Mouse (Mus musculus) limb, embryonic 14.5 days (tissue): ENCODE measurements around the gene Ostm1. TPM values are rescaled to one million over a fixed set of nuclear protein-coding genes. Genes with fewer than 3 reads are reported as not detected.

Experiments used
- ATAC-seq: fragments of 200-750 bp; cut with Nextera tagmentation; 2 replicates; pipeline ENCODE4 v1.8.0; 2017; ENCODE audit warnings: low read depth, moderate number of reproducible peaks, moderate TSS enrichment; ENCODE audit not compliant: low FRiP score
- DNase-seq: peaks from one replicate; pipeline ENCODE4 v3.0.0-alpha.2; 2015; ENCODE audit warnings: low spot score
- H3K27ac ChIP-seq: fragments of 300-500 bp; sonication (generic); replicated peaks from 2 replicates; pipeline ENCODE4 v1.5.1; 2014; ENCODE audit warnings: low read depth, mild to moderate bottlenecking, low read length, moderate library complexity, mixed read lengths
- H3K27me3 ChIP-seq: fragments of 300-500 bp; sonication (generic); 2 replicates; pipeline ENCODE4 v1.6.1; 2014; ENCODE audit warnings: low read length, mixed read lengths; ENCODE audit not compliant: control insufficient read depth, insufficient read depth
- H3K36me3 ChIP-seq: fragments of 300-500 bp; sonication (generic); 2 replicates; pipeline ENCODE4 v1.6.1; 2014; ENCODE audit warnings: mild to moderate bottlenecking, low read length, moderate library complexity, mixed read lengths; ENCODE audit not compliant: control insufficient read depth, insufficient read depth
- H3K4me1 ChIP-seq: fragments of 300-500 bp; sonication (generic); 2 replicates; pipeline ENCODE4 v1.6.1; 2014; ENCODE audit warnings: antibody characterized with exemption, low read length, mixed read lengths; ENCODE audit not compliant: control insufficient read depth, insufficient read depth
- H3K4me2 ChIP-seq: fragments of 300-500 bp; sonication (generic); replicated peaks from 2 replicates; pipeline ENCODE4 v1.6.1; 2014; ENCODE audit warnings: low read depth, mild to moderate bottlenecking, low read length, moderate library complexity; ENCODE audit not compliant: severe bottlenecking
- H3K4me3 ChIP-seq: fragments of 300-500 bp; sonication (generic); replicated peaks from 2 replicates; pipeline ENCODE4 v1.5.1; 2014; ENCODE audit warnings: low read length
- H3K9ac ChIP-seq: fragments of 300-500 bp; sonication (generic); 2 replicates; pipeline ENCODE4 v1.6.1; 2014; ENCODE audit warnings: mild to moderate bottlenecking, low read depth, low read length, moderate library complexity; ENCODE audit not compliant: severe bottlenecking
- H3K9me3 ChIP-seq: fragments of 300-500 bp; sonication (generic); 2 replicates; pipeline ENCODE4 v1.6.1; 2016; ENCODE audit warnings: low read length; ENCODE audit not compliant: control insufficient read depth
- POLR2A ChIP-seq: fragments of 200-500 bp; IDR thresholded peaks from 2 replicates; pipeline ENCODE4 v1.8.0; 2012; ENCODE audit warnings: inconsistent platforms, mild to moderate bottlenecking, moderate library complexity, borderline replicate concordance; ENCODE audit not compliant: insufficient read depth, insufficient read length; ENCODE audit errors: extremely low read depth
- WGBS: fragments of 180-500 bp; shearing (Covaris S2); extraction: QIAGEN DNeasy Blood & Tissue Kit; methylation state at CpG from one replicate; pipeline ENCODE4 v1.1.7; 2014; 5-methylcytosine and 5-hydroxymethylcytosine counted together
- polyA plus RNA-seq, 2 experiments: library from polyadenylated mRNA; depleted of rRNA in 1 of 2; stranded (reverse) in 1 of 2; unstranded in 1 of 2; fragments of >200 nt; fragmentation: Nextera tagmentation in 1 of 2; extraction: Ambion mirVana in 1 of 2; gene quantifications; 2 replicates each; pipeline versions ENCODE4 v1.2.1 to v1.2.3; 2012 to 2014

Gene Ostm1
- polyA plus RNA-seq, 2 experiments, result 6.9 to 12.0 TPM

GRCm38 (mm10) chr10:42734546-42735060 is 151.0 kb downstream of the Ostm1 start:
- Histone ChIP-seq H3K27ac (no peak overlapping the region), H3K9ac (no peak overlapping the region), H3K36me3 (no peaks in the 10 kb centered on the region), H3K9me3 (no peaks in the 10 kb centered on the region), H3K4me1 (no peaks in the 10 kb centered on the region), H3K4me3 (no peak overlapping the region), H3K4me2 (no peak overlapping the region), H3K27me3 (no peaks in the 10 kb centered on the region)
- no peak for TF ChIP-seq POLR2A
- 53% methylated on average over 5 of the region's 5 CpGs for WGBS
- DNase-seq (no peak), ATAC-seq (no peak)

GRCm38 (mm10) chr10:42751813-42752212 is 168.2 kb downstream of the Ostm1 start:
- Histone ChIP-seq H3K4me1 (no peaks in the 10 kb centered on the region), H3K27me3 (no peaks in the 10 kb centered on the region), H3K36me3 (no peaks in the 10 kb centered on the region), H3K27ac (no peak overlapping the region), H3K9me3 (no peaks in the 10 kb centered on the region), H3K9ac (no peak overlapping the region), H3K4me2 (no peak overlapping the region), H3K4me3 (no peak overlapping the region)
- no peak for ATAC-seq
- no peak for TF ChIP-seq POLR2A
- 52% methylated on average over 10 of the region's 10 CpGs for WGBS
- DNase-seq, result no peak

Other genes starting within 250 kb of the Ostm1 start
- 4.6 and 5.7 TPM in 2 replicates for gene Afg1l, start 105.3 kb upstream of the Ostm1 start, polyA plus RNA-seq (2012; rRNA removed)
- gene Afg1l, start 105.3 kb upstream of the Ostm1 start, polyA plus RNA-seq (2014; fragmentation: Nextera tagmentation; extraction: Ambion mirVana), result 5.0 and 5.3 TPM in 2 replicates
- 303 and 383 TPM in 2 replicates for gene Snx3, start 81.8 kb upstream of the Ostm1 start, polyA plus RNA-seq (2012; rRNA removed)
- 311 and 312 TPM in 2 replicates for gene Snx3, start 81.8 kb upstream of the Ostm1 start, polyA plus RNA-seq (2014; fragmentation: Nextera tagmentation; extraction: Ambion mirVana)
- 0.01 and 0.15 TPM in 2 replicates for gene Nr2e1, start 190 bp upstream of the Ostm1 start, polyA plus RNA-seq (2012; rRNA removed)
- gene Nr2e1, start 190 bp upstream of the Ostm1 start, polyA plus RNA-seq (2014; fragmentation: Nextera tagmentation; extraction: Ambion mirVana), result not detected in 2 replicates
- gene Sec63, start 177.7 kb downstream of the Ostm1 start, polyA plus RNA-seq (2012; rRNA removed), result 31.5 and 48.9 TPM in 2 replicates
- 22.6 and 26.9 TPM in 2 replicates for gene Sec63, start 177.7 kb downstream of the Ostm1 start, polyA plus RNA-seq (2014; fragmentation: Nextera tagmentation; extraction: Ambion mirVana)